21 mouse cellular contexts compared by ENCODE assay signal in genomic region chr11:109569007-109569618, GRCm38 (mm10).
"Had no signal": no experiment of that assay in that cellular context is flagged by ENCODE, and none has a peak within 500 bp of the region (broad histone marks: within the 10 kb centered on the region; RNA-seq: fewer than 3 reads in every experiment).

No protein-coding gene starts in this region.

- H3K27me3 ChIP-seq: limb, embryonic 12.5 days; limb, embryonic 15.5 days; midbrain, embryonic 12.5 days; neural tube, embryonic 12.5 days had no signal

- H3K36me3 ChIP-seq: midbrain, embryonic 12.5 days; neural tube, embryonic 12.5 days had no signal

- H3K4me1 ChIP-seq: limb, embryonic 12.5 days; limb, embryonic 15.5 days; midbrain, embryonic 12.5 days; neural tube, embryonic 12.5 days had no signal

- ATAC-seq: liver, postnatal 0 days; lung, postnatal 0 days; midbrain, embryonic 16.5 days had no signal

- H3K4me3 ChIP-seq: limb, embryonic 12.5 days; limb, embryonic 15.5 days; midbrain, embryonic 12.5 days; neural tube, embryonic 12.5 days had no signal

- H3K9me3 ChIP-seq: limb, embryonic 12.5 days; limb, embryonic 15.5 days; midbrain, embryonic 12.5 days; neural tube, embryonic 12.5 days had no signal

- DNase-seq: kidney, adult 9 months; kidney, postnatal 14 days; kidney, postnatal 4 days; left cerebral cortex, postnatal 4 days; liver, postnatal 0 days; lung, embryonic 14.5 days; retina, postnatal 1 day; right cerebral cortex, postnatal 4 days; thymus, adult 2 months; thymus, postnatal 14 days; thymus, postnatal 4 days had no signal

- H3K27ac ChIP-seq: limb, embryonic 12.5 days; limb, embryonic 15.5 days; liver, embryonic 14.5 days; macrophage; midbrain, embryonic 12.5 days; neural tube, embryonic 12.5 days; stomach, postnatal 0 days had no signal

- H3K9ac ChIP-seq: limb, embryonic 12.5 days; limb, embryonic 15.5 days; liver, embryonic 14.5 days; liver, postnatal 0 days; lung, embryonic 14.5 days; midbrain, embryonic 12.5 days; neural tube, embryonic 12.5 days had no signal

- H3K4me2 ChIP-seq: limb, embryonic 12.5 days; limb, embryonic 15.5 days; liver, embryonic 11.5 days; lung, embryonic 14.5 days; midbrain, embryonic 12.5 days; neural tube, embryonic 12.5 days had no signal
